Mouse (Mus musculus): ENCODE measurements at regions not wholly inside any gene's neighbourhood (a gene's known extent, or its start where the extent isn't known, plus 50 kb on each side); places are given as distances from the start of the nearest gene placed in this dataset.
"Not testable (repeated sequence)": the region's sequence is repeated elsewhere in the genome, so short reads cannot be mapped to it uniquely, and the experiment has no call there.

DNA sequence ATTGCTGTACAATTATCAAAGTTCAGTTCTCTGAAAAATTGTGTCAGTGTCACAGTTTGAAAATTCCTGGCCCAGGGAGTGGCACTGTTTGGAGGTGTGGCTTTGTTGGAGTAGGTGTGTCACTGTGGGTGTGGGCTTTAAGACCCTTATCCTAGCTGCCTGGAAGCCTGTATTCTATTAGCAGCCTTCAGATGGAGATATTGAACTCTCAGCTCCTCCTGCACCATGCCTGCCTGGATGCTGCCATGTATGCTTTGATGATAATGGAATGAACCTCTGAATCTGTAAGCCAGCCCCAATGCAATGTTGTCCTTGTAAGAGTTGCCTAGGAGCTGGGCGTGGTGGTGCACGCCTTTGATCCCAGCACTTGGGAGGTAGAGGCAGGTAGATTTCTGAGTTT, 59.2 kb upstream of the Atp1b1 start:
- not testable (repeated sequence) for TF ChIP-seq POLR2A (IDR thresholded peaks at IDR 0.05; ENCODE audit: low read depth, low read length); CTCF (IDR thresholded peaks at IDR 0.05; ENCODE audit: extremely low read depth, insufficient read length, insufficient replicate concordance, low read depth, low read length)
